Mouse (Mus musculus): ENCODE data around the gene Wnk2. TPM values are rescaled to one million over a fixed set of nuclear protein-coding genes. Genes with fewer than 3 reads are reported as not detected.

Wnk2 gene
- polyA plus RNA-seq, 1 experiment from 2014 or later: 1.6 TPM

DNA sequence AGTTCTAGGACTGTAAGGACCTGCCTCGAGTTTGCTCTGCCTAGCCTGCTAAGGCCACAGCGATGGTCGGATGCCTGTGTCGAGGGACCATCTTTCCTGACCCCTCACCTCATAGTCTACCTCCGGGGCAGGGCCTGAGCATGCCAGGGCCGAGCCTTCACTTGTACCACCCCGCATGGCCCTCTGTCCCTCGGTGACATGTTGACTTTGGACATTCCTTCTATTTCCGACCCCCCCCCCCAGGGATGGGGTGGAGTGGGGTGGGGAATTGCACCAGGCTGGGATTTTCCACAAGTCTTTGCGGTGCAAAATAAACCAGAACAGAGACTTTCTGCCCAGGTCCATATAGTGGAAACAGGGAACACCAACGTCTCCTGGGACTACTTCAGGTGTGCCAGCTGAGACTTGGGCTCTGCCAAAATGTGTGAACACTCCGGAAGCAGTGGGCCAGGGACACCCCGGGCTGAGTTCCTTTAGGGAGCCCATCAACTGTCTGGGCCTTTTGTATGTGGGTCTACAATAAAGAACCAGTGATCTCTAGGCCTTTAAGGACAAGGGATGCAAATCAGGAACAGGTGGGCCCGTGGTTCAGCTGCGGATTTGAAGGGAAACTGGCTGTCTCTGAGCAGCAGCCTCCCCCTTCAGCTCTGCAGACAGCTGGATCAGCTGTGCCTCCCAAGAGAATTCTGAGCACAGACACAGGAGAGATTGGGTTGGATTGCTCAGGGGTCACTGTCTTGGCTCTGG, 40.6 kb upstream of the Wnk2 start:
- H3K4me2 ChIP-seq: peak overlapping the region; percentile 98
- H3K27ac ChIP-seq: 0 out of 2 replicates have a peak overlapping the region, but pooled peaks have one; percentile 9
- no peaks in the 10 kb centered on the region for H3K36me3 ChIP-seq
- peaks cover 47% of the 10 kb centered on the region for H3K4me1 ChIP-seq
- no peaks in the 10 kb centered on the region for H3K9me3 ChIP-seq
- 13% methylated on average over 15 of the region's 15 CpGs for WGBS
- H3K4me3 ChIP-seq: peak overlapping the region; percentile 82
- H3K9ac ChIP-seq: peak overlapping the region; percentile 47
- ATAC-seq (ENCODE audit: insufficient number of reproducible peaks, low FRiP score, low TSS enrichment, low read depth): no peak
- H3K27me3 ChIP-seq: no peaks in the 10 kb centered on the region

DNA sequence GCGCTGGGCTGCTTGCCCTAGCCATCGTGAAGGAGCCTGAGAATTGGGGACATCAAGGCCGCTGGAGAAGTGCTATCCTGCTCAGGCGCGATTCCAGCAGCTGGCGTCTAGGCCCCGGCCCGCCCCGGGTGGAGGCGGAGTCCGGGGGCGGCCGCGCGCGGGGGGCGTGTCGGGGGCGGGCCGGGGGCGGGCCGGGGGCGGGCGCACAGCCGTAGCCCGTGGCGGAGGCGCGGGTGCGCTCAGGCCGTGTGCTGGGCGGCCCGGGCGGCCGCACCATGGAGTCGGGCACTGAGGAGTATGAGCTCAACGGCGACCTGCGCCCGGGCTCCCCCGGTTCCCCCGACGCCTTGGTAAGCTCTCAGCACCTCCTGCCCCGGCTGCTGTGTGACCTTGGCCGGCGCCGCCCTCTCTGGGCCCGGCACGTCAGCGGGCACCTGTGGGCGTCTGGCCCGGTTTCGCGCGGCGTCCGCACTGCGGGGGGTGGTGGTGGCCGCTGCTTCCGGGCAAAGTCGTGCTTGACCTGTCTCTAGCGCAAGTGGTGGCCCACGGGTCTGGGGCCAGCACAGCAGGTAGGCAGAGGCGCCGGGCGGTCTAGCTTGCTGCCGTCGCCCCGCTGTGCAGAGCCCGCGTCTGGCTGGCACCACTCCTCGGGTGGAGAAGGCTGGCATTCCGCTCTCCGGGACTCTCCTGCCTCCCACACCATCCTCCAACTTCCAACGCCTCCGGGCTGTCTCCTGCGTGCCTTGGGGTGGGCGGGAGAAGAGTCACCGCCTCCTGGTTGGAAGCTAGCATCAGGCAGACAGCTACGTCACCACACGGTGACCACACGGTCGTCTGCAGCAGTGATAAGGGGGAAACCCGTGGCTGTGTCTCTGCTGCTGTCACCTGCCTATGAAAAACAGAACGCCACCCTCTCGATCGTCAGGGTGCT, 39.7 kb upstream of the Wnk2 start, which contains the start of gene Ninj1:
TSS of gene Ninj1 (plus strand) at position 198 of the 931 bp plus-strand sequence.
- H3K9ac ChIP-seq: peak within 1 kb of the TSS; percentile 47
- H3K4me1 ChIP-seq: peaks cover 51% of the 10 kb centered on the region
- H3K27me3 ChIP-seq: no peaks in the 10 kb centered on the region
- peak within 1 kb of the TSS; percentile 82 for H3K4me3 ChIP-seq
- WGBS: under 1% methylated on average over 80 of the region's 87 CpGs
- peak; percentile 93 for ATAC-seq (ENCODE audit: insufficient number of reproducible peaks, low FRiP score, low TSS enrichment, low read depth)
- H3K4me2 ChIP-seq: peak within 1 kb of the TSS; percentile 98
- H3K27ac ChIP-seq: peak within 1 kb of the TSS; percentile 76
- no peaks in the 10 kb centered on the region for H3K36me3 ChIP-seq
- H3K9me3 ChIP-seq: no peaks in the 10 kb centered on the region

DNA sequence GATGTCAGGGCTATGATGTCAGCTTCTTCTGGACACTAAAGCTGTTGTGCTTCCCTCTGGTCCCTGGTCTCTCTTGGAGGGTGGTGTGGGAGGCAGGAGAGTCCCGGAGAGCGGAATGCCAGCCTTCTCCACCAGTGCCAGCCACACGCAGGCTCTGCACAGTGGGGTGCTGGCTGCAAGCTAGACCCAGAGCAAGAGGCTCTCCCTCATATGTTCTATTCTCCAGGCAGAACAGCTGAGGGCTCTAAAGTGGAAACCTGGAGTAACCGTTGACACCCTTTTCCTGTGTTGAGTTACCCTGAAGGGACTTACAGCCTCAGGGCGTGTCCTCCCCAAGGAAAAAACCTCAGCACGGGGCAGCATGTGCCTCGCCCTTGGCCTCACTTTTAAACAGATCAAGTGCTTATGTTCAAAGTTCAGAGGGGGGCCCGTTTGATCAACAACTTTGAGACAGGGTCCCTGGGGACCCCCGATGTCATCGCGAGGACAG, 39.0 kb upstream of the Wnk2 start:
- 15% methylated on average over 11 of the region's 11 CpGs for WGBS

DNA sequence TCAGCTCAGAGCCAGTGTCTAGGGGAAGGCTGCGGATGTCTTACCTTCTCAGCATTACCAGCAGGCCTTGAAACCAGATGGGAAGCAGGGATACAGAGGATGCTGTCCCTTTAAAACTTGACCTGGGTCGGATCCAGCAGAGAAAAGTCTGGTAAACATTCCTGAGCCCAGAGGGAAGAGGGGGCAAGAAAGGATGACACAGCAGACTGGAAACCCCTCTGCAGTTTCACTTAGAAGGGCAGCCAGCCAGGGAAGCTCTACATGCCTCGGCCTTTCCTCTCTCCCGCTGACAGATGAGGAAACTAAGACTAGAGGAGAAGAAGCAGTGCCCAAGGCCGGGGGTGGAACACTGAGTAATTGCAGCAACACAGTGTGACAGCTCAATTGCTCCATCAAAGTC, 35.8 kb upstream of the Wnk2 start:
- no peak for ATAC-seq (ENCODE audit: insufficient number of reproducible peaks, low FRiP score, low TSS enrichment, low read depth)
- Histone ChIP-seq H3K9ac (no peak overlapping the region), H3K4me1 (peaks cover 36% of the 10 kb centered on the region), H3K4me2 (no peak overlapping the region), H3K9me3 (no peaks in the 10 kb centered on the region), H3K27ac (no peak overlapping the region), H3K27me3 (no peaks in the 10 kb centered on the region), H3K36me3 (no peaks in the 10 kb centered on the region), H3K4me3 (no peak overlapping the region)
- 42% methylated on average over 5 of the region's 5 CpGs for WGBS

More for the DNA sequence above, 39.0 kb upstream of the Wnk2 start:
- Histone ChIP-seq H3K9ac (peak overlapping the region; percentile 27; the same call in 1 of the 2 replicates), H3K4me2 (peak overlapping the region; percentile 98), H3K4me1 (peaks cover 51% of the 10 kb centered on the region), H3K9me3 (no peaks in the 10 kb centered on the region), H3K4me3 (peak overlapping the region; percentile 82), H3K36me3 (no peaks in the 10 kb centered on the region), H3K27ac (peak overlapping the region; percentile 73), H3K27me3 (no peaks in the 10 kb centered on the region)
- ATAC-seq (ENCODE audit: insufficient number of reproducible peaks, low FRiP score, low TSS enrichment, low read depth): peak; percentile 11; the same call in 1 of the 2 replicates

DNA sequence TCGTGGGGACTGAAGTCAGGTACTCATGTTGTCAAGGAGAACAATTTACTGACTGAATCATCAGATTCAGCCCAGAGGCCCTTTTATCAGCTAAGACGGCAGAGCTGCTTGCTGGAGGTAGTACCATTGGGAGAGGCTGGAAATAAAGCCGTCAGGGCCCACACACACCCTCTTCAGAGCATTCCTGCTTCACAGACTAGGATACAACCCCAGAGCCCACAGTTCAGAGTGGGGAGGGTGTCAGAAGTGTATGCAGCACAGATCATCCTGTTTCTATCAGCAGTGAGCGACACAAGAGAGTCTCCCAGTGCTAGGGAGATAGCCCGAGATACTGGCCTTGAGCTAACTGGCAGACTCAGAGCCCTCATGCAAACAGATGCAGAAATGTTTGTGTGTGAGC, 35.3 kb upstream of the Wnk2 start:
- Histone ChIP-seq H3K27me3 (no peaks in the 10 kb centered on the region), H3K9ac (no peak overlapping the region), H3K4me2 (no peak overlapping the region), H3K9me3 (no peaks in the 10 kb centered on the region), H3K4me3 (no peak overlapping the region), H3K36me3 (no peaks in the 10 kb centered on the region), H3K4me1 (peaks cover 35% of the 10 kb centered on the region), H3K27ac (no peak overlapping the region)
- ATAC-seq (ENCODE audit: insufficient number of reproducible peaks, low FRiP score, low TSS enrichment, low read depth): no peak
- 49% methylated on average over 5 of the region's 5 CpGs for WGBS

DNA sequence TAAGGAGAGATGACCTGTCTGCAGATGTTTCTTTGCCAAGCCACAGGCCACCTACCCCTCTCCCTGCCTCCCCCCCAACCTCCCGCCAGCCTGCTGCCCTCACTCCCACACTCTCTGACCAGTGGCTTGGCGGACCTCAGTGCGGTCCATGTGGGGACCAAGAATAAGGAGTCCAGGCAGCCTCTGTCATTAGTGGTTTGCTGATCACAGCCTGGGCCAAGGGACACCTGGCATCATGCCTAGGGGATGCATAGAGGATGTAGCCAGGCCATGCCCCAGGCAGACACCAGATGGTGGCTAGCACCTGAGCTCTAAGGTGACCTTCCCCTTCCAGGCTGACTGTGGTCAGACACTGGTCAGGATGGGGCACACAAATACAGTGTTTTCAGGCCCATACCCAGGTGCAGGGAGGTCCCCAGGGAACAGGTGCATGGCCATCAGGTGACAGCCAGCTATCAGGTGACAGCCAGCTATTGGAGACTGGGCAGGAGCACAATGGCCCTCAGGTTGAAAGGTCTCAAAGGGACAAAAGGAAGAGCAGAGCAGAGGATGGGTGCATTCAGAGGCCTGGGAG, 33.7 kb upstream of the Wnk2 start:
- no peak overlapping the region for H3K9ac ChIP-seq
- H3K9me3 ChIP-seq: no peaks in the 10 kb centered on the region
- H3K27ac ChIP-seq: no peak overlapping the region
- H3K4me2 ChIP-seq: no peak overlapping the region
- WGBS: 86% methylated on average over 3 of the region's 3 CpGs
- H3K27me3 ChIP-seq: no peaks in the 10 kb centered on the region
- no peaks in the 10 kb centered on the region for H3K36me3 ChIP-seq
- no peak overlapping the region for H3K4me3 ChIP-seq
- ATAC-seq (ENCODE audit: insufficient number of reproducible peaks, low FRiP score, low TSS enrichment, low read depth): no peak
- peaks cover 22% of the 10 kb centered on the region for H3K4me1 ChIP-seq

DNA sequence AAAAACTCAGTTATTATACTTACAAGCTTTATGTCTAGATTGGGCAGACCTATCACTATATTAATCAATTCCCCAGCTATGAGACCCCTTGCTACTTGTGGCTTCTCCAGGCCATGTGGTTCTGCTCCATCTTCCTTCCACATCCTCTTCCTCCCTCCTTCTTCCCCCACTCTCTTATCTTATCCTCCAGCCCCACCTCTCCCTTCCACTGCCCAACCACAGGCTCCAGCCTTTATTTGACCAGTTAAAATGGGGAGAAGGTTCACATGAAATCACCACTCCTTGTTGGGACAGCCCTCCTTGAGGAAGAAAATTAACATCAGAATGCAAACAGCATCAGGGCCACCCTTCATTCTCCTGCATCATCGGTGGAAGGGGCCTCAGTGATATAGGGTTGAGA, 32.9 kb upstream of the Wnk2 start:
- no peak overlapping the region for H3K27ac ChIP-seq
- H3K9ac ChIP-seq: no peak overlapping the region
- ATAC-seq (ENCODE audit: insufficient number of reproducible peaks, low FRiP score, low TSS enrichment, low read depth): no peak
- WGBS: 63% methylated on average over 1 of the region's 1 CpGs
- no peaks in the 10 kb centered on the region for H3K36me3 ChIP-seq
- H3K4me2 ChIP-seq: no peak overlapping the region
- no peaks in the 10 kb centered on the region for H3K9me3 ChIP-seq
- H3K27me3 ChIP-seq: no peaks in the 10 kb centered on the region
- H3K4me1 ChIP-seq: peaks cover 20% of the 10 kb centered on the region
- no peak overlapping the region for H3K4me3 ChIP-seq

DNA sequence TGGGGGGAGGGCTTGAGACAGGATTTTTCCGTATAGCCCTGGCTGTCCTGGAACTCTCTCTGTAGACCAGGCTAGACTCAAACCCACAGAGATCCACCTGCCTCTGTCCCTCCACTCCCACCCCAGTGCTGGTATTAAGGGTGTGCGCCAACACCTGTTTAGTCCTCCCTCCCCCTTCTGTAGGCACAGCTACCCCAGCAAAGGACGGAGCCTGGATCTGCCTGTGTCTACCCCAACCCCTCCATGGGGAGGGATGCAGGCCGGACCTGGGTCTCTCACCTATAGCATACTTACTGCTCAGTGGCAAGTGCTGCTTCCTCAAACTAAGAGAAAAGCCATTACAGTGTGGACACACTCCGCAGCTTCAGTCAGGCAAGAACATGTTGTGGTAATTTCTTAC, 32.5 kb upstream of the Wnk2 start:
- H3K27ac ChIP-seq: no peak overlapping the region
- no peak overlapping the region for H3K9ac ChIP-seq
- H3K27me3 ChIP-seq: no peaks in the 10 kb centered on the region
- no peak for ATAC-seq (ENCODE audit: insufficient number of reproducible peaks, low FRiP score, low TSS enrichment, low read depth)
- H3K36me3 ChIP-seq: no peaks in the 10 kb centered on the region
- H3K4me3 ChIP-seq: no peak overlapping the region
- H3K4me2 ChIP-seq: no peak overlapping the region
- 83% methylated on average over 5 of the region's 5 CpGs for WGBS
- H3K9me3 ChIP-seq: no peaks in the 10 kb centered on the region
- H3K4me1 ChIP-seq: peaks cover 20% of the 10 kb centered on the region

- Histone ChIP-seq H3K9ac (no peak overlapping the region), H3K27ac (peak overlapping the region; percentile 77), H3K9me3 (no peaks in the 10 kb centered on the region), H3K27me3 (no peaks in the 10 kb centered on the region), H3K4me3 (no peak overlapping the region), H3K4me2 (no peak overlapping the region), H3K4me1 (peaks cover 20% of the 10 kb centered on the region), H3K36me3 (no peaks in the 10 kb centered on the region)
- peak; percentile 62 for ATAC-seq (ENCODE audit: insufficient number of reproducible peaks, low FRiP score, low TSS enrichment, low read depth)
- 50% methylated on average over 19 of the region's 19 CpGs for WGBS
Observed at GRCm38 (mm10) chr13:49178839-49179585, 31.2 kb upstream of the Wnk2 start.

GRCm38 (mm10) chr13:49175509-49175908, 27.7 kb upstream of the Wnk2 start:
- 68% methylated on average over 10 of the region's 10 CpGs for WGBS
- H3K9ac ChIP-seq: no peak overlapping the region
- ATAC-seq (ENCODE audit: insufficient number of reproducible peaks, low FRiP score, low TSS enrichment, low read depth): no peak
- H3K4me1 ChIP-seq: peaks cover 11% of the 10 kb centered on the region
- H3K9me3 ChIP-seq: no peaks in the 10 kb centered on the region
- no peak overlapping the region for H3K4me2 ChIP-seq
- no peak overlapping the region for H3K4me3 ChIP-seq
- no peaks in the 10 kb centered on the region for H3K27me3 ChIP-seq
- no peak overlapping the region for H3K27ac ChIP-seq
- H3K36me3 ChIP-seq: no peaks in the 10 kb centered on the region

- Histone ChIP-seq H3K4me3 (no peak overlapping the region), H3K4me2 (no peak overlapping the region), H3K4me1 (peaks cover 4% of the 10 kb centered on the region; the same call in 1 of the 2 replicates), H3K27me3 (no peaks in the 10 kb centered on the region), H3K36me3 (no peaks in the 10 kb centered on the region), H3K9me3 (no peaks in the 10 kb centered on the region), H3K9ac (no peak overlapping the region), H3K27ac (no peak overlapping the region)
- WGBS: 4% methylated on average over 12 of the region's 12 CpGs
- ATAC-seq (ENCODE audit: insufficient number of reproducible peaks, low FRiP score, low TSS enrichment, low read depth): peak; percentile 66; the same call in 1 of the 2 replicates
Observed at GRCm38 (mm10) chr13:49172971-49173596, 25.3 kb upstream of the Wnk2 start.
